Mouse (Mus musculus) erythroblast, embryonic 14.5 days (primary cell): ENCODE measurements around the gene Adora3.

Experiments used
- GATA1 ChIP-seq: IDR thresholded peaks from 2 replicates; pipeline ENCODE4 v1.6.1; 2012; ENCODE audit warnings: low read length, inconsistent platforms, mixed read lengths
- TAL1 ChIP-seq: IDR thresholded peaks from 3 replicates; pipeline ENCODE4 v1.6.1; 2012; ENCODE audit warnings: low read length, inconsistent platforms, mixed read lengths

DNA sequence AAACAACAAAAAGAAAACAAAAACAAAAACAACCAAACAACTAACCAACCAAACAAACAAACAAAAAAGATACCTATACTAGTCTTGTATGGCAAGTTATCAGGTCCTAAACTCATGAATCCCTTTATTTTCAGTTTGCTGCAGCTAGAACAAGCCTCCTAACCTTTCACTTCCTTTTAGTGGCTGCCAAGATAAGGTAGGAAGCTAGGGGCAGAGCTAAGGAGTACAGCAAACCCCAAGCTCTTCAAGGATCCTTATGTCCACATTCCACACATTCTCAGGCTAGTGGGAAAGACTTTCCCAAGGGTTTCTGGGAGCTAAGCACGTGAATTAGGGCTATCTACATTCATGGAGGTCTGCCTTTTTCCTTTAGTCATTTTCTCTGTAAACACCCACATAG, 44.6 kb downstream of the Adora3 start:
- no peak for TF ChIP-seq TAL1
- TF ChIP-seq GATA1 = no peak
